Mouse (Mus musculus) left cerebral cortex, adult 8-10 months (tissue): ENCODE results near the gene Ttc29. TPM values are rescaled to one million over a fixed set of nuclear protein-coding genes. Genes with fewer than 3 reads are reported as not detected.

ENCODE experiments used
- DNase-seq, 2 experiments: peaks; one replicate each; pipeline ENCODE4 v3.0.0; 2022; ENCODE audit warnings: low spot score in 2 of 2
- total RNA-seq, 4 experiments: library from RNA; stranded (reverse); gene quantifications; 2 replicates each; pipeline ENCODE4 v1.2.4; 2022

Gene Ttc29
- total RNA-seq, 4 experiments from 2014 or later: 0.25 to 0.63 (median 0.46) TPM

- no peak for DNase-seq
Measured at GRCm38 (mm10) chr8:78277411-78277810, 64.3 kb downstream of the Ttc29 start.

- no peak for DNase-seq
Measured at GRCm38 (mm10) chr8:78278598-78278997, 65.5 kb downstream of the Ttc29 start.

GRCm38 (mm10) chr8:78284805-78285204, 71.7 kb downstream of the Ttc29 start:
- DNase-seq: no peak

- DNase-seq: no peak
Measured at GRCm38 (mm10) chr8:78285366-78285765, 72.3 kb downstream of the Ttc29 start.

GRCm38 (mm10) chr8:78289374-78289971, 76.4 kb downstream of the Ttc29 start:
- DNase-seq: no peak

GRCm38 (mm10) chr8:78290274-78290673, 77.2 kb downstream of the Ttc29 start:
- no peak for DNase-seq

GRCm38 (mm10) chr8:78295494-78295893, 82.4 kb downstream of the Ttc29 start:
- DNase-seq: no peak

- no peak for DNase-seq
Measured at GRCm38 (mm10) chr8:78303579-78303978, 90.5 kb downstream of the Ttc29 start.

GRCm38 (mm10) chr8:78306604-78307003, 93.5 kb downstream of the Ttc29 start:
- no peak for DNase-seq

GRCm38 (mm10) chr8:78307131-78307530, 94.0 kb downstream of the Ttc29 start:
- DNase-seq: no peak

GRCm38 (mm10) chr8:78309539-78309938, 96.4 kb downstream of the Ttc29 start:
- no peak for DNase-seq

- no peak for DNase-seq
Measured at GRCm38 (mm10) chr8:78315576-78315975, 102.5 kb downstream of the Ttc29 start.

- no peak for DNase-seq
Measured at GRCm38 (mm10) chr8:78317666-78318065, 104.6 kb downstream of the Ttc29 start.

- DNase-seq: no peak
Measured at GRCm38 (mm10) chr8:78323391-78323790, 110.3 kb downstream of the Ttc29 start.

- DNase-seq: peak in 1 of 2 experiments; percentile 11
Measured at GRCm38 (mm10) chr8:78340689-78341529, 127.8 kb downstream of the Ttc29 start.

- no peak for DNase-seq
Measured at GRCm38 (mm10) chr8:78342151-78342550, 129.1 kb downstream of the Ttc29 start.

GRCm38 (mm10) chr8:78344006-78344405, 130.9 kb downstream of the Ttc29 start:
- DNase-seq: no peak

- no peak for DNase-seq
Measured at GRCm38 (mm10) chr8:78345705-78346104, 132.6 kb downstream of the Ttc29 start.

- DNase-seq: no peak
Measured at GRCm38 (mm10) chr8:78346131-78346621, 133.1 kb downstream of the Ttc29 start.

GRCm38 (mm10) chr8:78353902-78354301, 140.8 kb downstream of the Ttc29 start:
- DNase-seq: no peak

GRCm38 (mm10) chr8:78354801-78355200, 141.7 kb downstream of the Ttc29 start:
- DNase-seq: no peak

GRCm38 (mm10) chr8:78390756-78391155, 177.7 kb downstream of the Ttc29 start:
- no peak for DNase-seq

- no peak for DNase-seq
Measured at GRCm38 (mm10) chr8:78419272-78419671, 206.2 kb downstream of the Ttc29 start.
